Mouse (Mus musculus) liver, embryonic 14.5 days (tissue): Measurements from ENCODE around the gene Nr1h3.

Experiments used
- CTCF ChIP-seq: IDR thresholded peaks from 2 replicates; pipeline ENCODE4 v1.5.1; 2016; ENCODE audit warnings: antibody characterized with exemption, low read depth, control low read depth
- EP300 ChIP-seq: IDR thresholded peaks from 2 replicates; pipeline ENCODE4 v1.6.1; 2016; ENCODE audit warnings: antibody characterized with exemption, low read depth

DNA sequence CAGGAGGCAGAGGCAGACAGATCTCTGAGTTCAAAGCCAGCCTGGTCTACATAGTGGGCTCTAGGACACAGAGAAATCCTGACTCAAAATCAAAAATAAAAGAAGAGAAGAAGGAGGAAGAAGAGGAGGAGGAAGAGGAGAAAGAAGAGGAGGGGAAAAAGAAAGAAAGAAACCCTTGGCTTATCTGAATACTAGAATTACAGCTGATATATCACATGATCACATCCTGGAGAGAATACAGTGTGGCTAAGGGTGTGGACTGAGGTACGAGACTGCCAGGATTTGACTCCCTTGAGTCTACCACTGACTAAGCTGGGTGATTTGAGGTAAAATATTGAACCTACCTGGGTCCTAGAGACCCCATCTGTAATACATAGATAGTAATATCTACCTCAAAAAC lies 16.4 kb downstream of the Nr1h3 start:
- no peak for TF ChIP-seq CTCF
- TF ChIP-seq EP300: no peak
